Mouse (Mus musculus): Measurements from ENCODE around the gene Ahnak2.

DNA sequence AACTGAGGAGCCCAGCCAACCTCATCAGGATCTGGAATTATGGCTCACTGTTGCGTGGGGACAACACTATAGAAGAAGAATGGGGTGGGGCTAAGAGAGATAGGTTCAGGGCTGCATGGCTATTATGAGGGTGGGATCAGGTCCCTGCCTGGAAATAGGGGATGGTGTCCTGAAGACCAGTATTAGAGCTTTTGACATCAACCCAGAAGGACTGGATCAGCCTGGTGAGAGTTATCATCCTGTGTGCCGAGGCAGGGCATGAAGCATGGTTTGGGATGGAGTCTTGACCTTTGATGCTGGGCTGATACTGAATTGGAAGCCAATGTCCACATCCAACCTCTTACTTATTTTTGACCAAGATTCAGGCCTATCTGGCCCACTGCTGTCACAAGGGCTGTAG lies 32.7 kb downstream of the Ahnak2 start:
- TF ChIP-seq CTCF (IDR thresholded peaks at IDR 0.05; ENCODE audit: low read depth, low read length) (no peak), POLR2A (IDR thresholded peaks at IDR 0.05; ENCODE audit: extremely low read depth, insufficient read depth, low read length) (no peak)

Data from liver, adult 2 months (tissue).